Mouse (Mus musculus) testis, adult 2 months (tissue): ENCODE results near the gene Klk1b4.

ENCODE experiments used
- CTCF ChIP-seq: fragments of 200-500 bp; IDR thresholded peaks from 2 replicates; pipeline ENCODE4 v1.5.1; 2012; ENCODE audit warnings: low read depth, mild to moderate bottlenecking, inconsistent platforms, low read length, moderate library complexity; ENCODE audit not compliant: control insufficient read depth, insufficient read depth, insufficient replicate concordance
- POLR2A ChIP-seq: fragments of 200-500 bp; IDR thresholded peaks from 2 replicates; pipeline ENCODE4 v1.6.1; 2012; ENCODE audit warnings: low read depth, mild to moderate bottlenecking, inconsistent platforms, low read length, moderate library complexity; ENCODE audit not compliant: control insufficient read depth

DNA sequence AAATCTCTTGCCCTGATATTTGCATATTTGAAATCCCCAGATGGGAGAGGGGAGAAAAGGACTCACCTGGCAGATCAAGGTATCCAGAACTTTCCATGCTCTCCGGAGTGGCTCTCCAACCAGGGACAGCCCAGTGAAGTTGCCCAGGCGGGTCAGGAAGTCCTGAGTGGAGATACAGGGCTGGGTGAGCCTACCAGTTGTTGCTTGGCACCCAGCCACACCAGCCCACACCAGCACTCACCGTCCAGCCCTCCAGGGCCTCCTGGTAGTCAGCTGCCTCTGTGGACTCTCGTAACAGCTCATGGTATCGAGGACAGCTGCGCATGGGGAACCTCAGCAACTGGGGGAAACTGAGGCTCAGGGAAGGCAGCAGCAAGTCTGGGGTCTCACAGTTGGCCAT lies 47.7 kb downstream of the Klk1b4 start:
- TF ChIP-seq POLR2A (no peak), CTCF (no peak)
